Mouse (Mus musculus) gastrocnemius, adult 2 months (tissue): ENCODE measurements around the gene Cacna2d2. TPM values are rescaled to one million over a fixed set of nuclear protein-coding genes. Genes with fewer than 3 reads are reported as not detected.

Source experiments
- DNase-seq: peaks from one replicate; pipeline ENCODE4 v3.0.0; 2022
- H3K27ac ChIP-seq: fragments of 200-600 bp; 2 replicates; pipeline ENCODE4 v1.8.1; 2022; ENCODE audit warnings: mild to moderate bottlenecking
- H3K4me3 ChIP-seq: fragments of 200-600 bp; 2 replicates; pipeline ENCODE4 v1.8.1; 2022; ENCODE audit warnings: mild to moderate bottlenecking, moderate library complexity
- CTCF ChIP-seq: fragments of 200-600 bp; IDR thresholded peaks from 2 replicates; pipeline ENCODE4 v1.8.1; 2022; ENCODE audit warnings: antibody characterized with exemption, mild to moderate bottlenecking, moderate library complexity
- intact Hi-C: fragments of 180-260 bp; cut with DNase I; formaldehyde crosslinking; loops from one replicate; pipeline ENCODE4 v1.15.1; 2025
- total RNA-seq, 2 experiments: library from RNA; stranded (reverse); gene quantifications; 2 replicates each; pipeline ENCODE4 v1.2.3; 2021

The Cacna2d2 gene
- total RNA-seq, 2 experiments from 2014 or later = 0.28 to 0.73 TPM

DNA sequence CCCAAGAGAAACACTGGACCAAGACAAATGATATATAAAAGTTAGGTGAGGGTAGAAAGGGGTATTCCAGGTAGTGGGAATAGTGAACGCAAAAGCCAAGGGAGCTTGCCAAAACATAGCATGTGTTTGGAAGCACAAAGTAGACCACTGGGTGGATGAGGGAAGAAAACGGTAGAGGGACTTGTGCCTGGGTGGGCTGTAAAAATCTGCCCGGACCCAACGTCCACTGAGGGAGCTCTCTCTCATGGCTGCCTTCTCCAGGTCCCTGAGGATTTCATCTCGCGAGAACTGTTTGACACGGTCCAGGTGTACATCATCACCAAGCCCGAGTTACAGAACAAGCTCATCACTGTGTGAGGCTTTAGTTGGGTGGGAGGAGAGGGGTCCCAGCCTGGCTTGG lies 143.3 kb downstream of the Cacna2d2 start:
- DNase-seq = no peak
- no peak for TF ChIP-seq CTCF
- peak overlapping the region; percentile 88 for H3K4me3 ChIP-seq
- H3K27ac ChIP-seq = peak overlapping the region; percentile 95
- intact Hi-C loops = no loop called here

GRCm38 (mm10) chr9:107543299-107543698 lies 143.9 kb downstream of the Cacna2d2 start:
- Histone ChIP-seq H3K4me3 (no peak overlapping the region), H3K27ac (no peak overlapping the region)
- no peak for DNase-seq
- no peak for TF ChIP-seq CTCF
- intact Hi-C loops = no loop called here

DNA sequence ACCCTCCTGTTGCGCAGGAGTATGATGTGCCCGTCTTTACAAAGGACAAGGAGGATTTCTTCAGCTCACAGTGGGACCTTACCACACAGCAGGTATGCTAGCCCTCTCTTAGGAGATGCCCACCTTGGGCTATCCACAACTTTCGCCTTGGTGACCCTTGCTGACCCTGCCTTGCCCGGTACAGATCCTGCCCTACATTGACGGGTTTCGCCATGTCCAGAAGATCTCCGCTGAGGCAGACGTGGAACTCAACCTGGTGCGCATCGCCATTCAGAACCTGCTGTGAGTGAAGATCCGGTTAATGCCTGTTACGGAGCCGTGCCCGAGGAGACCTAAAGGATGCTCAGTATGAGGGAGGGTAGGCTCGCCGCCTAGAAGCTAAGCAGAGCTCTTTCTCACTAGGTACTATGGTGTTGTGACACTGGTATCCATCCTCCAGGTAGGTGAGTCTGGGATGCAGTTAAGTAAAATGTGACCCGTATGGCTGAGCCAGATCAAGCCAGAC lies 144.8 kb downstream of the Cacna2d2 start:
- intact Hi-C loops = no loop called here
- H3K27ac ChIP-seq = no peak overlapping the region
- TF ChIP-seq CTCF = no peak
- DNase-seq = no peak
- H3K4me3 ChIP-seq = no peak overlapping the region

- DNase-seq = no peak
- intact Hi-C loops = no loop called here
- H3K27ac ChIP-seq = no peak overlapping the region
- no peak for TF ChIP-seq CTCF
- H3K4me3 ChIP-seq = no peak overlapping the region
Observed at GRCm38 (mm10) chr9:107544729-107545128, 145.3 kb downstream of the Cacna2d2 start.

GRCm38 (mm10) chr9:107545199-107545598 lies 145.8 kb downstream of the Cacna2d2 start:
- Histone ChIP-seq H3K27ac (0 out of 2 replicates have a peak overlapping the region, but pooled peaks have one; percentile 9), H3K4me3 (no peak overlapping the region)
- intact Hi-C loops = no loop called here
- TF ChIP-seq CTCF = no peak
- no peak for DNase-seq

GRCm38 (mm10) chr9:107545602-107546001 lies 146.2 kb downstream of the Cacna2d2 start:
- no peak overlapping the region for H3K4me3 ChIP-seq
- 0 out of 2 replicates have a peak overlapping the region, but pooled peaks have one; percentile 9 for H3K27ac ChIP-seq
- peak; percentile 97 for TF ChIP-seq CTCF
- DNase-seq = peak; percentile 77
- intact Hi-C loops = no loop called here

GRCm38 (mm10) chr9:107547026-107547425 lies 147.6 kb downstream of the Cacna2d2 start, which contains the start of gene Zmynd10:
Gene Zmynd10 (plus strand): TSS chr9:107547298.
- Histone ChIP-seq H3K27ac (peak within 1 kb of the TSS; percentile 21; the same call in 1 of the 2 replicates), H3K4me3 (peak within 1 kb of the TSS; percentile 46)
- intact Hi-C loops = no loop called here

GRCm38 (mm10) chr9:107547957-107548356 lies 148.5 kb downstream of the Cacna2d2 start:
- H3K27ac ChIP-seq = no peak overlapping the region
- intact Hi-C loops = no loop called here
- no peak for TF ChIP-seq CTCF
- no peak overlapping the region for H3K4me3 ChIP-seq
- DNase-seq = no peak

More at GRCm38 (mm10) chr9:107547026-107547425, 147.6 kb downstream of the Cacna2d2 start, which contains the start of gene Zmynd10:
- DNase-seq = peak; percentile 87
- no peak for TF ChIP-seq CTCF

DNA sequence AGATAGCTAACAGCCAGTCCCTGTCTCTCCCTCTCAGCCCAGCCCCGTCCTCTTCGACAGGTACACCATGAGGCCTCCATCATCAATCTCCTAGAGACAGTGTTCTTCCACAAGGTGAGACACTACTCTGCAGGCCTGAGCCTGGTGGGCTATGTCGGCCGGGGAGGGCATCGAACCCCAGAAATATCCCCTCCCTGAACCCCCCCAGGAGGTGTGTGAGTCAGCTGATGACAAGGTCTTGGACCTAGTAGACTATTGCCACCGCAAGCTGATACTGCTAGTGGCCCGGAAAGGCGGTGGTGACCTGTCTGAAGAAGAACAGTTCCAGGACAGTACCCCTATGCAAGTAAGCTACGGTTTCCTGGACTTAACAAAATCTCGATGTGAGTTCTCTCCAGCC lies 149.4 kb downstream of the Cacna2d2 start:
- no peak for DNase-seq
- Histone ChIP-seq H3K27ac (no peak overlapping the region), H3K4me3 (no peak overlapping the region)
- intact Hi-C loops = no loop called here
- TF ChIP-seq CTCF = no peak

- no peak for DNase-seq
- intact Hi-C loops = no loop called here
- no peak overlapping the region for H3K27ac ChIP-seq
- TF ChIP-seq CTCF = no peak
- H3K4me3 ChIP-seq = no peak overlapping the region
Observed at GRCm38 (mm10) chr9:107549297-107550074, 150.1 kb downstream of the Cacna2d2 start.

DNA sequence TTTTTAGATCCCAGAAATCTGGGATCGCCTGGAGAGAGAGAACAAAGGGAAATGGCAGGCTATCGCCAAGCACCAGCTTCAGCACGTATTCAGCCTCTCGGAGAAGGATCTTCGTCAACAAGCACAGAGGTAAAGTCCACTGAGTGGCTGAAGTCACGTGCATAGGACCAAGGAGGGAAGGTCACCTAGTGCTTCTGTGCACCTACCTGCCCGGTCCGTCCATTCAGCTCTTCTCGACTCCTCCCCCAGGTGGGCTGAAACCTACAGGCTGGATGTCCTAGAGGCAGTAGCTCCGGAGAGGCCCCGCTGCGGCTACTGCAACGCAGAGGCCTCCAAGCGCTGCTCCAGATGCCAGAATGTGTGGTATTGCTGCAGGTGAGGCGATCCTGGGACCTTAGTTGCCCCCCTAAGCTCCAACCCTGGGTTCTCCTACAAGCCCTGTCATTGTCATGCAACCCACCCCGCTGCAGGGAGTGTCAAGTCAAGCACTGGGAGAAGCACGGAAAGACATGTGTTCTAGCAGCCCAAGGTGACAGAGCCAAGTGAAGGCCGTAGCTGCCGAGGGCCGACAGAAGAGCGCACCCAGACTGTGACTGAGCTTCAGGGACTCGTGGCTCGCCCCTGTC lies 151.2 kb downstream of the Cacna2d2 start:
- TF ChIP-seq CTCF = no peak
- peak overlapping the region; percentile 85; the same call in 1 of the 2 replicates for H3K27ac ChIP-seq
- H3K4me3 ChIP-seq = no peak overlapping the region; the same call in 1 of the 2 replicates
- no peak for DNase-seq
- intact Hi-C loops = no loop called here

DNA sequence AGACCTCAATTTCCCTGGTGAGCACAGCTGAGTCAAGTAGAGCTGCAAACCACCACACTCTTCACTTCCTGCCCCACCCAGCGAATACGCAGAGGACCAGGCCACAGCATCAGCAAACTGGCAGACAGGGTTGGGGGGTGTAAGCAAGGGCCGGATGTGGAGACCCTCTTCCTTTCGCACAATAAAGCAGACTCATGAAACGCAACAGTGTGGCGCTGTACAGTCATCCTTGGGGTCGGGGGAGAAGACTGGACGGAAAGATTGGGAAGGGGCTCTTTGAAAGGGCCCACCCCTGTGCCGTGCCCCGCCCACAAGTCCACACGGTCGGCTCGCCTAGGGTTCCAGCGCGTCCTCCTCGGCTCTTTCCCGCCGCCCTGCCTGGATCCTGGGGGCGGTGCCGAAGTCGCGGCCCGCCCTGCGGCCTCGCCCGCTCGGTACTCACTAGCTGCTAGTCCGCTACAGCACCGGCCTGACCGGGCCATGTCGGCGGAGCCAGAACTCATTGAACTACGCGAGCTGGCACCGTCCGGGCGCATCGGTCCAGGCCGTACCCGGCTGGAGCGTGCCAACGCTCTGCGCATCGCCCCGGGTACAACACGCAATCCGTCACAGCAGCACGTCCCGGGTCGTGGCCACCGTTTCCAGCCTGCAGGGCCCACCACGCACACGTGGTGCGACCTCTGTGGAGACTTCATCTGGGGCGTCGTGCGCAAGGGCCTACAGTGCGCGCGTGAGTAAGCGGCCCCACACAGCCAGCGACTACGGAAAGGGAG lies 151.9 kb downstream of the Cacna2d2 start, which contains the start of gene Rassf1:
Gene Rassf1, plus strand, starts transcription at position 439 of the 773 bp plus-strand sequence.
- DNase-seq = peak; percentile 82
- H3K4me3 ChIP-seq = peak within 1 kb of the TSS; percentile 78
- no peak for TF ChIP-seq CTCF
- intact Hi-C loops = no loop called here
- H3K27ac ChIP-seq = peak within 1 kb of the TSS; percentile 85
